Mouse (Mus musculus): ENCODE data around the gene Plekha7. TPM values are rescaled to one million over a fixed set of nuclear protein-coding genes. Genes with fewer than 3 reads are reported as not detected.

Plekha7 gene
- polyA plus RNA-seq, 1 experiment from 2014 or later = 7.3 TPM

GRCm38 (mm10) chr7:116137671-116138070 is 170.5 kb downstream of the Plekha7 start:
- no peak for DNase-seq (ENCODE audit: low spot score)
- Histone ChIP-seq H3K9ac (no peak overlapping the region), H3K4me2 (replicated peaks) (no peak overlapping the region), H3K27me3 (ENCODE audit: control insufficient read depth, insufficient read depth, low read length) (no peaks in the 10 kb centered on the region), H3K27ac (no peak overlapping the region), H3K9me3 (ENCODE audit: control insufficient read depth, low read length) (no peaks in the 10 kb centered on the region), H3K4me1 (replicated peaks; ENCODE audit: control insufficient read depth, insufficient read depth, low read length) (0 out of 2 replicates have a peak, but pooled peaks cover 4% of the 10 kb centered on the region), H3K4me3 (replicated peaks; ENCODE audit: low read length) (no peak overlapping the region), H3K36me3 (replicated peaks; ENCODE audit: control insufficient read depth, insufficient read depth) (peaks cover 4% of the 10 kb centered on the region; the same call in 1 of the 2 replicates)
- WGBS = 58% methylated on average over 3 of the region's 3 CpGs
- ATAC-seq (ENCODE audit: low FRiP score) = no peak; the same call in 1 of the 2 replicates

- Histone ChIP-seq H3K27me3 (ENCODE audit: control insufficient read depth, insufficient read depth, low read length) (no peaks in the 10 kb centered on the region), H3K4me1 (replicated peaks; ENCODE audit: control insufficient read depth, insufficient read depth, low read length) (0 out of 2 replicates have a peak, but pooled peaks cover 4% of the 10 kb centered on the region), H3K4me2 (replicated peaks) (no peak overlapping the region), H3K4me3 (replicated peaks; ENCODE audit: low read length) (no peak overlapping the region), H3K27ac (no peak overlapping the region), H3K9ac (no peak overlapping the region), H3K36me3 (replicated peaks; ENCODE audit: control insufficient read depth, insufficient read depth) (peaks cover 4% of the 10 kb centered on the region; the same call in 1 of the 2 replicates), H3K9me3 (ENCODE audit: control insufficient read depth, low read length) (no peaks in the 10 kb centered on the region)
- 90% methylated on average over 12 of the region's 12 CpGs for WGBS
- no peak for ATAC-seq (ENCODE audit: low FRiP score)
- no peak for DNase-seq (ENCODE audit: low spot score)
Observed at GRCm38 (mm10) chr7:116137149-116137548, 171.0 kb downstream of the Plekha7 start.

- Histone ChIP-seq H3K4me1 (replicated peaks; ENCODE audit: control insufficient read depth, insufficient read depth, low read length) (peaks cover 8% of the 10 kb centered on the region; the same call in 1 of the 2 replicates), H3K36me3 (replicated peaks; ENCODE audit: control insufficient read depth, insufficient read depth) (no peaks in the 10 kb centered on the region), H3K27ac (no peak overlapping the region), H3K9ac (no peak overlapping the region), H3K4me2 (replicated peaks) (no peak overlapping the region), H3K9me3 (ENCODE audit: control insufficient read depth, low read length) (no peaks in the 10 kb centered on the region), H3K27me3 (ENCODE audit: control insufficient read depth, insufficient read depth, low read length) (no peaks in the 10 kb centered on the region), H3K4me3 (replicated peaks; ENCODE audit: low read length) (no peak overlapping the region)
- no peak for DNase-seq (ENCODE audit: low spot score)
- no peak for ATAC-seq (ENCODE audit: low FRiP score)
- 83% methylated on average over 31 of the region's 31 CpGs for WGBS
Observed at GRCm38 (mm10) chr7:116134413-116135292, 173.5 kb downstream of the Plekha7 start.

GRCm38 (mm10) chr7:116132078-116132477 is 176.1 kb downstream of the Plekha7 start:
- 0 out of 2 replicates have a peak, but pooled peaks have one; percentile 36 for ATAC-seq (ENCODE audit: low FRiP score)
- peak; percentile 89 for DNase-seq (ENCODE audit: low spot score)
- H3K4me1 ChIP-seq (replicated peaks; ENCODE audit: control insufficient read depth, insufficient read depth, low read length) = peaks cover 4% of the 10 kb centered on the region; the same call in 1 of the 2 replicates
- no peak overlapping the region for H3K9ac ChIP-seq
- peak overlapping the region; percentile 57; the same call in 1 of the 2 replicates for H3K27ac ChIP-seq
- H3K36me3 ChIP-seq (replicated peaks; ENCODE audit: control insufficient read depth, insufficient read depth) = no peaks in the 10 kb centered on the region
- WGBS = 6% methylated on average over 5 of the region's 5 CpGs
- no peaks in the 10 kb centered on the region for H3K27me3 ChIP-seq (ENCODE audit: control insufficient read depth, insufficient read depth, low read length)
- no peak overlapping the region for H3K4me3 ChIP-seq (replicated peaks; ENCODE audit: low read length)
- H3K4me2 ChIP-seq (replicated peaks) = no peak overlapping the region
- H3K9me3 ChIP-seq (ENCODE audit: control insufficient read depth, low read length) = no peaks in the 10 kb centered on the region

GRCm38 (mm10) chr7:116131390-116131789 is 176.8 kb downstream of the Plekha7 start:
- peaks cover 4% of the 10 kb centered on the region; the same call in 1 of the 2 replicates for H3K4me1 ChIP-seq (replicated peaks; ENCODE audit: control insufficient read depth, insufficient read depth, low read length)

GRCm38 (mm10) chr7:116129374-116129773 is 178.8 kb downstream of the Plekha7 start:
- Histone ChIP-seq H3K4me1 (replicated peaks; ENCODE audit: control insufficient read depth, insufficient read depth, low read length) (peaks cover 4% of the 10 kb centered on the region; the same call in 1 of the 2 replicates), H3K4me3 (replicated peaks; ENCODE audit: low read length) (no peak overlapping the region), H3K4me2 (replicated peaks) (no peak overlapping the region), H3K27ac (no peak overlapping the region), H3K36me3 (replicated peaks; ENCODE audit: control insufficient read depth, insufficient read depth) (no peaks in the 10 kb centered on the region), H3K9me3 (ENCODE audit: control insufficient read depth, low read length) (no peaks in the 10 kb centered on the region), H3K9ac (no peak overlapping the region), H3K27me3 (ENCODE audit: control insufficient read depth, insufficient read depth, low read length) (no peaks in the 10 kb centered on the region)
- 90% methylated on average over 10 of the region's 10 CpGs for WGBS
- no peak for DNase-seq (ENCODE audit: low spot score)
- ATAC-seq (ENCODE audit: low FRiP score) = no peak

More at GRCm38 (mm10) chr7:116131390-116131789, 176.8 kb downstream of the Plekha7 start:
- 26% methylated on average over 4 of the region's 4 CpGs for WGBS
- peak; percentile 44; the same call in 1 of the 2 replicates for ATAC-seq (ENCODE audit: low FRiP score)
- Histone ChIP-seq H3K9ac (no peak overlapping the region), H3K27me3 (ENCODE audit: control insufficient read depth, insufficient read depth, low read length) (no peaks in the 10 kb centered on the region), H3K4me2 (replicated peaks) (no peak overlapping the region), H3K36me3 (replicated peaks; ENCODE audit: control insufficient read depth, insufficient read depth) (no peaks in the 10 kb centered on the region), H3K4me3 (replicated peaks; ENCODE audit: low read length) (no peak overlapping the region), H3K9me3 (ENCODE audit: control insufficient read depth, low read length) (no peaks in the 10 kb centered on the region), H3K27ac (peak overlapping the region; percentile 57; the same call in 1 of the 2 replicates)
- DNase-seq (ENCODE audit: low spot score) = peak; percentile 73

GRCm38 (mm10) chr7:116128286-116128685 is 179.9 kb downstream of the Plekha7 start:
- Histone ChIP-seq H3K4me1 (replicated peaks; ENCODE audit: control insufficient read depth, insufficient read depth, low read length) (peaks cover 9% of the 10 kb centered on the region; the same call in 1 of the 2 replicates), H3K27ac (no peak overlapping the region), H3K36me3 (replicated peaks; ENCODE audit: control insufficient read depth, insufficient read depth) (no peaks in the 10 kb centered on the region), H3K27me3 (ENCODE audit: control insufficient read depth, insufficient read depth, low read length) (no peaks in the 10 kb centered on the region), H3K9me3 (ENCODE audit: control insufficient read depth, low read length) (no peaks in the 10 kb centered on the region), H3K4me3 (replicated peaks; ENCODE audit: low read length) (no peak overlapping the region), H3K4me2 (replicated peaks) (no peak overlapping the region), H3K9ac (no peak overlapping the region)
- no peak for DNase-seq (ENCODE audit: low spot score)
- ATAC-seq (ENCODE audit: low FRiP score) = no peak
- 94% methylated on average over 8 of the region's 8 CpGs for WGBS

- H3K9me3 ChIP-seq (ENCODE audit: control insufficient read depth, low read length) = no peaks in the 10 kb centered on the region
- peaks cover 9% of the 10 kb centered on the region; the same call in 1 of the 2 replicates for H3K4me1 ChIP-seq (replicated peaks; ENCODE audit: control insufficient read depth, insufficient read depth, low read length)
- no peak for DNase-seq (ENCODE audit: low spot score)
- H3K4me3 ChIP-seq (replicated peaks; ENCODE audit: low read length) = no peak overlapping the region
- H3K9ac ChIP-seq = no peak overlapping the region
- no peak for ATAC-seq (ENCODE audit: low FRiP score)
- H3K27ac ChIP-seq = no peak overlapping the region
- H3K4me2 ChIP-seq (replicated peaks) = no peak overlapping the region
- WGBS = 86% methylated on average over 2 of the region's 2 CpGs
- H3K27me3 ChIP-seq (ENCODE audit: control insufficient read depth, insufficient read depth, low read length) = no peaks in the 10 kb centered on the region
- no peaks in the 10 kb centered on the region for H3K36me3 ChIP-seq (replicated peaks; ENCODE audit: control insufficient read depth, insufficient read depth)
Observed at GRCm38 (mm10) chr7:116127052-116127451, 181.1 kb downstream of the Plekha7 start.

- no peak overlapping the region for H3K27ac ChIP-seq
- H3K4me2 ChIP-seq (replicated peaks) = no peak overlapping the region
- no peaks in the 10 kb centered on the region for H3K9me3 ChIP-seq (ENCODE audit: control insufficient read depth, low read length)
- H3K9ac ChIP-seq = no peak overlapping the region
- 78% methylated on average over 7 of the region's 7 CpGs for WGBS
- H3K4me1 ChIP-seq (replicated peaks; ENCODE audit: control insufficient read depth, insufficient read depth, low read length) = peaks cover 5% of the 10 kb centered on the region; the same call in 1 of the 2 replicates
- DNase-seq (ENCODE audit: low spot score) (no peak), ATAC-seq (ENCODE audit: low FRiP score) (no peak)
- no peak overlapping the region for H3K4me3 ChIP-seq (replicated peaks; ENCODE audit: low read length)
- no peaks in the 10 kb centered on the region for H3K36me3 ChIP-seq (replicated peaks; ENCODE audit: control insufficient read depth, insufficient read depth)
- H3K27me3 ChIP-seq (ENCODE audit: control insufficient read depth, insufficient read depth, low read length) = no peaks in the 10 kb centered on the region
Observed at GRCm38 (mm10) chr7:116125671-116126070, 182.5 kb downstream of the Plekha7 start.
